Comparison of ENCODE assay signal across 11 mouse cellular contexts in genomic region chr11:109126482-109126881, GRCm38 (mm10). TPM values are rescaled to one million over a fixed set of nuclear protein-coding genes. Genes with fewer than 3 reads are reported as not detected.
A peak's percentile ranks its signal among the peaks of the same experiment; 100 is the strongest.
DNase-seq lines count a peak whose midpoint lies in the region; ATAC-seq and TF ChIP-seq lines count a peak whose summit lies in the region.
"Had no signal": no experiment of that assay in that cellular context is flagged by ENCODE, and none has a peak within 500 bp of the region (broad histone marks: within the 10 kb centered on the region; RNA-seq: fewer than 3 reads in every experiment).

No protein-coding gene starts in this region.

- TF ChIP-seq POLR2A in limb, embryonic 14.5 days (IDR thresholded peaks at IDR 0.05; ENCODE audit: borderline replicate concordance, extremely low read depth, insufficient read depth, insufficient read length): no peak

- H3K4me2 ChIP-seq in limb, embryonic 14.5 days (replicated peaks; ENCODE audit: low read depth, low read length, severe bottlenecking): no peak overlapping the region
- H3K4me2 ChIP-seq: embryonic facial prominence, embryonic 13.5 days; liver, embryonic 13.5 days had no signal

- peak; percentile 55 for DNase-seq in testis, postnatal 10 days (ENCODE audit: low spot score)
- DNase-seq in testis, postnatal 14 days (ENCODE audit: low spot score): no peak
- peak; percentile 15 to 21 for DNase-seq in gastrocnemius, adult 8-10 months (ENCODE audit: low spot score in 2 of 2)
- DNase-seq in limb, embryonic 14.5 days (ENCODE audit: low spot score): peak; percentile 18
- no peak for DNase-seq in cerebellum, postnatal 14 days
- DNase-seq in thymus, postnatal 36 days: no peak
- no peak for DNase-seq in left cerebral cortex, postnatal 4 days
- DNase-seq: liver, embryonic 13.5 days; thymus, postnatal 4 days had no signal

- 62% methylated on average over 7 of the region's 7 CpGs for WGBS in limb, embryonic 14.5 days

- H3K9ac ChIP-seq in limb, embryonic 14.5 days (ENCODE audit: low read depth, low read length, severe bottlenecking): no peak overlapping the region
- H3K9ac ChIP-seq: embryonic facial prominence, embryonic 13.5 days; liver, embryonic 13.5 days had no signal

- H3K36me3 ChIP-seq in limb, embryonic 14.5 days (ENCODE audit: control insufficient read depth, insufficient read depth, low read length): no peaks in the 10 kb centered on the region
- H3K36me3 ChIP-seq: embryonic facial prominence, embryonic 13.5 days; liver, embryonic 13.5 days had no signal

- intact Hi-C loops in left cerebral cortex, postnatal 4 days (cut with DNase I): no loop called here

- ATAC-seq in limb, embryonic 14.5 days (ENCODE audit: low FRiP score, low read depth): no peak

- 0 out of 2 replicates have a peak overlapping the region, but pooled peaks have one; percentile 5 for H3K27ac ChIP-seq in limb, embryonic 14.5 days (replicated peaks; ENCODE audit: low read depth, low read length)
- H3K27ac ChIP-seq: embryonic facial prominence, embryonic 13.5 days; liver, embryonic 13.5 days had no signal

- H3K9me3 ChIP-seq in limb, embryonic 14.5 days (ENCODE audit: control insufficient read depth, low read length): 0 out of 2 replicates have a peak, but pooled peaks cover 3% of the 10 kb centered on the region
- H3K9me3 ChIP-seq: liver, embryonic 13.5 days had no signal

- no peaks in the 10 kb centered on the region for H3K27me3 ChIP-seq in limb, embryonic 14.5 days (ENCODE audit: control insufficient read depth, insufficient read depth, low read length)
- H3K27me3 ChIP-seq: embryonic facial prominence, embryonic 13.5 days; liver, embryonic 13.5 days had no signal

- H3K4me1 ChIP-seq in limb, embryonic 14.5 days (ENCODE audit: control insufficient read depth, insufficient read depth, low read length): no peaks in the 10 kb centered on the region
- H3K4me1 ChIP-seq: liver, embryonic 13.5 days had no signal

- no peak overlapping the region for H3K4me3 ChIP-seq in limb, embryonic 14.5 days (replicated peaks; ENCODE audit: low read length)
- H3K4me3 ChIP-seq: embryonic facial prominence, embryonic 13.5 days; liver, embryonic 13.5 days had no signal

RNA-seq across cellular contexts. Expression of gene E030025P04Rik, which starts 17.7 kb away (rescaled TPM):
- total RNA-seq in gastrocnemius, adult 8-10 months (2022): not detected
- polyA plus RNA-seq in limb, embryonic 14.5 days (2012; rRNA removed): not detected in 2 replicates
- not detected in 2 replicates for polyA plus RNA-seq in limb, embryonic 14.5 days (2014; fragmentation: Nextera tagmentation; extraction: Ambion mirVana)
- total RNA-seq in left cerebral cortex, postnatal 4 days (2021): not detected
- polyA plus RNA-seq: embryonic facial prominence, embryonic 13.5 days; large intestine, adult 2 months; liver, embryonic 13.5 days had no signal

Comparison
In these comparisons a context has a peak if more than half of its experiments do, and no peak if none do; other contexts are left out.
1. DNase-seq: peak in testis, postnatal 10 days (single experiment), gastrocnemius, adult 8-10 months (2 of 2) and limb, embryonic 14.5 days (single experiment); none in testis, postnatal 14 days (single experiment), cerebellum, postnatal 14 days (0 of 2), thymus, postnatal 36 days (0 of 2) and left cerebral cortex, postnatal 4 days (single experiment).